Mouse (Mus musculus) cerebellum, adult (tissue): ENCODE data around the gene Shisa9.

ENCODE experiments used
- ATAC-seq: cut with Nextera tagmentation; 2 replicates; pipeline ENCODE4 v1.9.2; 2017; ENCODE audit warnings: mild to moderate bottlenecking, moderate library complexity, mixed read lengths; ENCODE audit not compliant: insufficient number of reproducible peaks, low FRiP score, low TSS enrichment

Shisa9 gene

GRCm38 (mm10) chr16:12265828-12266227 is 281.9 kb downstream of the Shisa9 start:
- ATAC-seq = no peak

GRCm38 (mm10) chr16:12300523-12300922 is 316.6 kb downstream of the Shisa9 start:
- ATAC-seq = no peak

- ATAC-seq = no peak
Measured at GRCm38 (mm10) chr16:12303420-12303819, 319.5 kb downstream of the Shisa9 start.

- ATAC-seq = no peak
Measured at GRCm38 (mm10) chr16:12307318-12307965, 323.5 kb downstream of the Shisa9 start.

GRCm38 (mm10) chr16:12309826-12310225 is 325.9 kb downstream of the Shisa9 start:
- ATAC-seq = no peak

- ATAC-seq = no peak
Measured at GRCm38 (mm10) chr16:12315627-12316026, 331.7 kb downstream of the Shisa9 start.
